Mouse (Mus musculus) CD4-positive naive resting alpha-beta T cell, adult 57 days (primary cell): ENCODE measurements around the gene Ssh1. TPM values are rescaled to one million over a fixed set of nuclear protein-coding genes. Genes with fewer than 3 reads are reported as not detected.

Experiments
- total RNA-seq: library from RNA; stranded (reverse); gene quantifications from one replicate; pipeline ENCODE4 v1.2.4, GENCODE M21; 2023

The Ssh1 gene
- 42.1 TPM for total RNA-seq

GRCm38 (mm10) chr5:113993487-113994465 is at the start of gene Ssh1:
TSS of gene Ssh1 (minus strand) at chr5:113993894.

GRCm38 (mm10) chr5:114003542-114003941 is 9.8 kb upstream of the Ssh1 start, which contains the start of gene Dao:
TSS of gene Dao (plus strand) at chr5:114003703.

GRCm38 (mm10) chr5:113908592-113909441 is 84.9 kb downstream of the Ssh1 start, which contains the start of gene Coro1c:
TSS of gene Coro1c (minus strand) at chr5:113908758.

Other genes with a start within 250 kb of the Ssh1 start
- 54.8 TPM for gene Sart3, start 221.4 kb downstream of the Ssh1 start, total RNA-seq
- 44.3 TPM for gene Iscu, start 221.1 kb downstream of the Ssh1 start, total RNA-seq
- not detected for gene Tmem119, start 193.4 kb downstream of the Ssh1 start, total RNA-seq
- gene Selplg, start 161.2 kb downstream of the Ssh1 start, total RNA-seq: 398 TPM
- 59.1 TPM for gene Coro1c, start 85.1 kb downstream of the Ssh1 start, total RNA-seq
- not detected for gene Dao, start 9.8 kb upstream of the Ssh1 start, total RNA-seq
- 20.5 TPM for gene Usp30, start 71.6 kb upstream of the Ssh1 start, total RNA-seq
- not detected for gene Svop, start 97.7 kb upstream of the Ssh1 start, total RNA-seq
- gene Alkbh2, start 134.3 kb upstream of the Ssh1 start, total RNA-seq: 8.2 TPM
- 12.9 TPM for gene Ung, start 136.5 kb upstream of the Ssh1 start, total RNA-seq
- gene Acacb, start 152.6 kb upstream of the Ssh1 start, total RNA-seq: 13.8 TPM